Mouse (Mus musculus): ENCODE results near the gene Clybl.

Clybl gene

GRCm38 (mm10) chr14:122359136-122359905 is 177.8 kb downstream of the Clybl start:
- no peak for DNase-seq (ENCODE audit: low read depth, low spot score)

- no peak for DNase-seq (ENCODE audit: low read depth, low spot score)
These were observed 180.3 kb downstream of the Clybl start for GRCm38 (mm10) chr14:122361807-122362206.

- DNase-seq (ENCODE audit: low read depth, low spot score) = no peak
These were observed 181.7 kb downstream of the Clybl start for GRCm38 (mm10) chr14:122363156-122363555.

- DNase-seq (ENCODE audit: low read depth, low spot score) = no peak
These were observed 182.5 kb downstream of the Clybl start for GRCm38 (mm10) chr14:122364026-122364425.

GRCm38 (mm10) chr14:122367252-122367868 is 185.9 kb downstream of the Clybl start:
- no peak for DNase-seq (ENCODE audit: low read depth, low spot score)

- DNase-seq (ENCODE audit: low read depth, low spot score) = no peak
These were observed 186.4 kb downstream of the Clybl start for GRCm38 (mm10) chr14:122367882-122368418.

GRCm38 (mm10) chr14:122368501-122368900 is 187.0 kb downstream of the Clybl start:
- peak; percentile 50 for DNase-seq (ENCODE audit: low read depth, low spot score)

- DNase-seq (ENCODE audit: low read depth, low spot score) = no peak
These were observed 190.5 kb downstream of the Clybl start for GRCm38 (mm10) chr14:122371979-122372378.

- DNase-seq (ENCODE audit: low read depth, low spot score) = no peak
These were observed 192.0 kb downstream of the Clybl start for GRCm38 (mm10) chr14:122373458-122373857.

- DNase-seq (ENCODE audit: low read depth, low spot score) = no peak
These were observed 192.9 kb downstream of the Clybl start for GRCm38 (mm10) chr14:122374285-122374997.

GRCm38 (mm10) chr14:122375070-122375811 is 193.7 kb downstream of the Clybl start:
- DNase-seq (ENCODE audit: low read depth, low spot score) = no peak

GRCm38 (mm10) chr14:122376482-122377143 is 195.1 kb downstream of the Clybl start:
- DNase-seq (ENCODE audit: low read depth, low spot score) = no peak

GRCm38 (mm10) chr14:122377681-122378080 is 196.2 kb downstream of the Clybl start:
- DNase-seq (ENCODE audit: low read depth, low spot score) = no peak

GRCm38 (mm10) chr14:122379076-122379475 is 197.6 kb downstream of the Clybl start:
- DNase-seq (ENCODE audit: low read depth, low spot score) = no peak

GRCm38 (mm10) chr14:122379996-122380395 is 198.5 kb downstream of the Clybl start:
- DNase-seq (ENCODE audit: low read depth, low spot score) = no peak

GRCm38 (mm10) chr14:122380896-122381845 is 199.7 kb downstream of the Clybl start:
- no peak for DNase-seq (ENCODE audit: low read depth, low spot score)

- no peak for DNase-seq (ENCODE audit: low read depth, low spot score)
These were observed 200.8 kb downstream of the Clybl start for GRCm38 (mm10) chr14:122382281-122382680.

GRCm38 (mm10) chr14:122383931-122384330 is 202.4 kb downstream of the Clybl start:
- no peak for DNase-seq (ENCODE audit: low read depth, low spot score)

- DNase-seq (ENCODE audit: low read depth, low spot score) = no peak
These were observed 203.1 kb downstream of the Clybl start for GRCm38 (mm10) chr14:122384447-122385237.

Measured in 3T3-L1 (cell line).